Mouse (Mus musculus): ENCODE measurements around the gene Magi2. TPM values are rescaled to one million over a fixed set of nuclear protein-coding genes. Genes with fewer than 3 reads are reported as not detected.

Gene Magi2
- 1.5 TPM for total RNA-seq (2023)

GRCm38 (mm10) chr5:19226866-19227243 is at the start of gene Magi2:
Magi2 (plus strand) TSS chr5:19227036.

All from CD4-positive naive resting alpha-beta T cell, adult 57 days (primary cell).